Mouse (Mus musculus): ENCODE measurements around the gene Rnf213.

Rnf213 gene

GRCm38 (mm10) chr11:119514967-119515636, 122.2 kb downstream of the Rnf213 start:
- no peak for TF ChIP-seq GATA4 (IDR thresholded peaks at IDR 0.05; ENCODE audit: insufficient replicate concordance, low read length)

- TF ChIP-seq GATA4 (IDR thresholded peaks at IDR 0.05; ENCODE audit: insufficient replicate concordance, low read length), result no peak
These were observed 123.2 kb downstream of the Rnf213 start for GRCm38 (mm10) chr11:119515823-119516676.

DNA sequence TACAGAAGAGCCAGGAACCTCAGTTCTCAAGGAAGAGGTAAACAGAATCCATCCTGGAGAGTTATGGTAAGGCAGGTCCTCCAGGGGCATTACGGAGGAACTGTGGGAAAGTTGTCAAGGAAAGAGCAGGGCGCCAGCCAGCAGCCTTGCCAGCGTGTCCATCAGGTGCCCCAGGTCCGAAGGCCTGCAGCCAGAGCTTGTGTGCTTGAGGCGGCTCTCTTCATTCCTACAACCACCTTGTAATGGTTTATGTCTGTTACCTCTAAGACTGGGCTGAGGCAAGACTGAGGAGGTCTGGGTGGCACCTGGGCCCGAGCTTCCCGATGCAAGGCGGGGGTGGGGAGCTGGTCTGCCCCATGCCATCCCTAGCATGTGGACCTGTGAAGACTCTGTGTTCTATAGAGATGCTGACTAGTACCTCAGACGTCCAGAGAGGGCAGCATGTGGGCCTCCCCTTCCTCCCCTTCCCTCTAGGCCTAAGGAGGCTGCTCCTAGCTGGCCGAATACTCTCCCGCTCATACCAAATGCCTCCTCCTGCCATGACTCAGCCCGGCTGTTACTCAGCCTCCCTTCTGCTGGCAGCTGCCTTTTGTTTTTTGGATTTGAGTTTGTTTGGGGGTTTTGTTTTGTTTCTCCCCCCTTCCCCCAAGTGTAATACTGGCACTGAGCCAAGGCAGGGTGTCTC, 123.9 kb downstream of the Rnf213 start:
- no peak for TF ChIP-seq GATA4 (IDR thresholded peaks at IDR 0.05; ENCODE audit: insufficient replicate concordance, low read length)

- TF ChIP-seq GATA4 (IDR thresholded peaks at IDR 0.05; ENCODE audit: insufficient replicate concordance, low read length), result no peak
These were observed 126.5 kb downstream of the Rnf213 start for GRCm38 (mm10) chr11:119519387-119519786.

GRCm38 (mm10) chr11:119520005-119520712, 127.3 kb downstream of the Rnf213 start:
- TF ChIP-seq GATA4 (IDR thresholded peaks at IDR 0.05; ENCODE audit: insufficient replicate concordance, low read length), result no peak

DNA sequence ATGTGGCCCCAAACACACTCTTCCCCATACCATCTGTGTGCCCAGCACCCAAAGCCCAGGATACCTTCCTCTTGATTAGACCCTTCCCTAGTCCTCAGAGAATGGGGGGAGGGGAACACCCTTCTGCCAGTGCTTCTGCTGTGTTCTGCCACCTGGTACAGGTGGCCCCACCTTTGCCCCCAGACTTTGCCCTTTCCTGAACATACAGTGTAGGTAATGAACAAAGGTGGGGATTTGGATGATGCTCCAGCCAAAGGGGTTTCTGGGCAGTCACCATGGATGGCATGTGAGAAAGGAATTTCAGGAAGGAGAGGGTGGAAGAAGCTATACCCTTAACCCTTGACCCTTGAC, 127.8 kb downstream of the Rnf213 start:
- TF ChIP-seq GATA4 (IDR thresholded peaks at IDR 0.05; ENCODE audit: insufficient replicate concordance, low read length), result no peak

- TF ChIP-seq GATA4 (IDR thresholded peaks at IDR 0.05; ENCODE audit: insufficient replicate concordance, low read length), result no peak
These were observed 129.2 kb downstream of the Rnf213 start for GRCm38 (mm10) chr11:119521920-119522710.

DNA sequence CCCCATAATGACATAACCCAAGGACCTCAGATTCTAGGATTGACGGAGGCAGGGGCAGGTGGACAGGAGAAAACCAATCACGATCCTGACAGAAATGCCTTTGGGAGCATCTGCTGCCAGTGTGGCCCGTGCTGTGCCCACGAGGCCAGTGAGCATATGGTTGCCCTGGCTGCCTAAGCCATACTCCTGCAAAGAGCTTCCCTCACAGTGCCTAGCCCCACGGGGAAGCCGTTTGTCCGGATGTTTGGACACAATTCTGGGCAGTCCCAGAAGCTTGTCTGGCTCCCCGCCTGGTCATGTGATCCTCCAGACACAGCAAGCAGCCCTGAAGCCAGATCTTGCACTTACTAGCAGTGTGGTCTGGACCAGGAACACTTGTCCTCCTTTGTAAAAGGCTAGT, 129.9 kb downstream of the Rnf213 start:
- TF ChIP-seq GATA4 (IDR thresholded peaks at IDR 0.05; ENCODE audit: insufficient replicate concordance, low read length), result no peak

- no peak for TF ChIP-seq GATA4 (IDR thresholded peaks at IDR 0.05; ENCODE audit: insufficient replicate concordance, low read length)
These were observed 130.5 kb downstream of the Rnf213 start for GRCm38 (mm10) chr11:119523392-119523791.

- no peak; the same call in 1 of the 2 replicates for TF ChIP-seq GATA4 (IDR thresholded peaks at IDR 0.05; ENCODE audit: insufficient replicate concordance, low read length)
These were observed 131.6 kb downstream of the Rnf213 start for GRCm38 (mm10) chr11:119524545-119524949.

- TF ChIP-seq GATA4 (IDR thresholded peaks at IDR 0.05; ENCODE audit: insufficient replicate concordance, low read length), result no peak
These were observed 133.4 kb downstream of the Rnf213 start for GRCm38 (mm10) chr11:119526068-119526966.

DNA sequence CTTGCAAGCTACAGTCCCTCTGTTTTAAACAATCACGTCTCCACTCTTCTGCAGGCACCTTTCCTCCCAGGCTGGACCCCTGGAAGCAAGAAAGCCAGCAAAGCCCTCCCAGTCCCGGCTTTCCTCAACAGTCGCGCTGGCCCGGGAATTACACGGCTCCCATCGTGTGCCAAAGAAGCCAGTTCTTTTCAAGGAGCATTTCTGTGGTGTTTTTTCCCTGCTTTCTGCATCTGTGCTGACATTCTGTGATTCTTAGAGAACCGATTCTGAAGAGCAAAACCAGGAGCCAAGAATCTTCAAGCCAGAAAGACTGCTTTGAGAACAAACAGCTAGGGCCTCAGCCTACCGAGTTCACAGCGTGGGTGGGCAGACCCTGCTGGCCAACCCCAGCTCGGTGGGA, 136.0 kb downstream of the Rnf213 start:
- no peak for TF ChIP-seq GATA4 (IDR thresholded peaks at IDR 0.05; ENCODE audit: insufficient replicate concordance, low read length)

GRCm38 (mm10) chr11:119532460-119532859, 139.6 kb downstream of the Rnf213 start:
- no peak for TF ChIP-seq GATA4 (IDR thresholded peaks at IDR 0.05; ENCODE audit: insufficient replicate concordance, low read length)
